Mouse (Mus musculus) thymus, adult 2 months (tissue): ENCODE measurements around the gene Prdx6b. TPM values are rescaled to one million over a fixed set of nuclear protein-coding genes. Genes with fewer than 3 reads are reported as not detected.

ENCODE experiments used
- DNase-seq: peaks from one replicate; pipeline ENCODE4 v3.0.0; 2021
- H3K27ac ChIP-seq: fragments of 200-500 bp; 2 replicates; pipeline ENCODE4 v1.5.1; 2012; ENCODE audit warnings: low read length, control low read depth; ENCODE audit not compliant: control insufficient read depth, insufficient read depth
- H3K27me3 ChIP-seq: fragments of 200-500 bp; 2 replicates; pipeline ENCODE4 v1.6.1; 2012; ENCODE audit warnings: mild to moderate bottlenecking, low read length, moderate library complexity, mixed read lengths; ENCODE audit not compliant: control insufficient read depth, insufficient read depth
- H3K36me3 ChIP-seq: fragments of 200-500 bp; 2 replicates; pipeline ENCODE4 v1.6.1; 2012; ENCODE audit warnings: mild to moderate bottlenecking, low read length, moderate library complexity; ENCODE audit not compliant: control insufficient read depth, insufficient read depth
- H3K4me1 ChIP-seq: fragments of 200-500 bp; replicated peaks from 2 replicates; pipeline ENCODE4 v1.6.1; 2012; ENCODE audit warnings: low read length; ENCODE audit not compliant: control insufficient read depth, insufficient read depth
- H3K4me3 ChIP-seq: fragments of 200-500 bp; 2 replicates; pipeline ENCODE4 v1.5.1; 2012; ENCODE audit warnings: mild to moderate bottlenecking, low read length, control low read depth, moderate library complexity; ENCODE audit not compliant: control insufficient read depth, insufficient read depth
- CTCF ChIP-seq: fragments of 200-500 bp; IDR thresholded peaks from 2 replicates; pipeline ENCODE4 v1.5.1; 2012; ENCODE audit warnings: mild to moderate bottlenecking, control low read depth, low read length, moderate library complexity, borderline replicate concordance; ENCODE audit not compliant: control insufficient read depth, poor library complexity, insufficient read depth; ENCODE audit errors: extremely low read depth
- POLR2A ChIP-seq: fragments of 200-500 bp; IDR thresholded peaks from 2 replicates; pipeline ENCODE4 v1.6.1; 2012; ENCODE audit warnings: mild to moderate bottlenecking, low read length, control low read depth, moderate library complexity; ENCODE audit not compliant: control insufficient read depth, poor library complexity, insufficient read depth; ENCODE audit errors: extremely low read depth
- WGBS: fragments of 180-500 bp; shearing (Covaris S2); methylation state at CpG from one replicate; pipeline ENCODE4 v1.1.7; 2018; 5-methylcytosine and 5-hydroxymethylcytosine counted together
- polyA plus RNA-seq: library from polyadenylated mRNA; depleted of rRNA; stranded (reverse); fragments of >200 nt; gene quantifications from 2 replicates; pipeline ENCODE4 v1.2.3, GENCODE M21; 2012; rRNA removed

Prdx6b gene
- polyA plus RNA-seq, 1 experiment, result not detected

GRCm38 (mm10) chr2:80315242-80316161 lies 23.2 kb downstream of the Prdx6b start, which contains the start of gene Dnajc10:
Gene Dnajc10, plus strand, starts transcription at chr2:80315466.
- H3K27me3 ChIP-seq, result no peaks in the 10 kb centered on the region
- H3K27ac ChIP-seq, result no peak within 1 kb of the TSS; the same call in none of the 2 replicates
- H3K36me3 ChIP-seq, result 0 out of 2 replicates have a peak, but pooled peaks cover 3% of the 10 kb centered on the region
- peak within 1 kb of the TSS; percentile 88 for H3K4me3 ChIP-seq
- no peaks in the 10 kb centered on the region for H3K4me1 ChIP-seq
- WGBS, result under 1% methylated on average over 72 of the region's 72 CpGs
- peak; percentile 89 for DNase-seq
- TF ChIP-seq CTCF, result no peak
- peak; percentile 81 for TF ChIP-seq POLR2A

DNA sequence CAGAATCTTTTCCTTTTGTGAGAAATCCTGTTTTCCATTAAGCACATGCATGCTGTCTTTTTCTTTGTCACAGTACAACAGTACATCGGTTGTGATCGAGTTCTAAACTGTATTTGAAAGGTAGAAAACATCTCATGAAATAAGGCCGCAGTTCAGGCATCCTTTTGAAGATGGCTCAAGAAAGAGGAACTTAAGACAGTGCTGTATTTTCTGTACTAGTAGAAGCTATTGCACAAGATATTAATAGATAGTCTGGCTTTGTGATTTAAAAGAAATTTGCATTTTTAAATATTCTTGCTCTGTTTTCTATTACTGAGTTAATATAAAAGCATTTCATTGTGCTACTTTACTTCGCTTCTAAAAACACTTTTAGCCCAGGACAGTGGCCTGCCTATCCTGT lies 30.6 kb downstream of the Prdx6b start:
- H3K4me3 ChIP-seq, result no peak overlapping the region
- no peaks in the 10 kb centered on the region for H3K27me3 ChIP-seq
- 96% methylated on average over 4 of the region's 4 CpGs for WGBS
- no peak for TF ChIP-seq POLR2A
- TF ChIP-seq CTCF, result no peak
- no peak overlapping the region for H3K27ac ChIP-seq
- peaks cover 41% of the 10 kb centered on the region for H3K36me3 ChIP-seq
- no peaks in the 10 kb centered on the region for H3K4me1 ChIP-seq
- no peak for DNase-seq

DNA sequence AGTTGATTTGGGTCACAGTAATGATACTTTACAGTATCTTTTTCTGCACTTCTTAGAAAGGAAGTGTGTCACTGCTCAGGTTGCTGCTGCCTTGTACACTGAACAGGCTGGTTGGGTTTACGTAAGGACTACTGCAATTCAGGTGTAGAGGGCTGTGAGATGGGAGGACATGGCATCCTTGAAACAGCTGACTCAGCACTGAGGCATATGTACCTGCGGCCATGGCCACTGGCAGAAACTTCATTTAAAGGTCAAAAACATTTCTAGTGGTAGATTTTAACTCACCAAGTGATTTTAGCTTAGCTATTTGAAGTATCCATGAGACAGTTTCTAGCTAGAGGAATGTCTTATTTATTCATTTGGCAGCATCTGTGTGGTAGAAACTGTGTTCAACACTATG lies 33.5 kb downstream of the Prdx6b start:
- peaks cover 52% of the 10 kb centered on the region for H3K36me3 ChIP-seq
- TF ChIP-seq POLR2A (no peak), CTCF (no peak)
- H3K27ac ChIP-seq, result no peak overlapping the region
- no peaks in the 10 kb centered on the region for H3K27me3 ChIP-seq
- DNase-seq, result no peak
- H3K4me1 ChIP-seq, result no peaks in the 10 kb centered on the region
- 94% methylated on average over 2 of the region's 2 CpGs for WGBS
- no peak overlapping the region for H3K4me3 ChIP-seq

- H3K27me3 ChIP-seq, result no peaks in the 10 kb centered on the region
- H3K4me1 ChIP-seq, result no peaks in the 10 kb centered on the region
- H3K27ac ChIP-seq, result no peak overlapping the region
- no peak overlapping the region for H3K4me3 ChIP-seq
- no peak for DNase-seq
- 96% methylated on average over 6 of the region's 6 CpGs for WGBS
- no peak for TF ChIP-seq CTCF
- no peak for TF ChIP-seq POLR2A
- peaks cover 45% of the 10 kb centered on the region for H3K36me3 ChIP-seq
These were observed 35.0 kb downstream of the Prdx6b start for GRCm38 (mm10) chr2:80327272-80327671.

GRCm38 (mm10) chr2:80328961-80329653 lies 36.8 kb downstream of the Prdx6b start:
- WGBS, result 97% methylated on average over 7 of the region's 7 CpGs

GRCm38 (mm10) chr2:80340537-80340936 lies 48.3 kb downstream of the Prdx6b start:
- DNase-seq, result no peak
- WGBS, result over 99% methylated on average over 9 of the region's 9 CpGs

More at GRCm38 (mm10) chr2:80328961-80329653, 36.8 kb downstream of the Prdx6b start:
- Histone ChIP-seq H3K27me3 (no peaks in the 10 kb centered on the region), H3K27ac (no peak overlapping the region), H3K4me1 (no peaks in the 10 kb centered on the region), H3K4me3 (no peak overlapping the region), H3K36me3 (peaks cover 51% of the 10 kb centered on the region)
- TF ChIP-seq CTCF (no peak), POLR2A (no peak)
- DNase-seq, result no peak

More at GRCm38 (mm10) chr2:80340537-80340936, 48.3 kb downstream of the Prdx6b start:
- TF ChIP-seq POLR2A, result no peak
- TF ChIP-seq CTCF, result no peak
- no peak overlapping the region for H3K27ac ChIP-seq
- no peaks in the 10 kb centered on the region for H3K4me1 ChIP-seq
- H3K4me3 ChIP-seq, result no peak overlapping the region
- H3K27me3 ChIP-seq, result no peaks in the 10 kb centered on the region
- peaks cover 78% of the 10 kb centered on the region for H3K36me3 ChIP-seq

Other genes starting within 250 kb of the Prdx6b start
- 1.0 and 1.1 TPM in 2 replicates for gene Pde1a, start 163.0 kb upstream of the Prdx6b start, polyA plus RNA-seq
- gene Dnajc10, start 23.0 kb downstream of the Prdx6b start, polyA plus RNA-seq, result 23.4 and 23.6 TPM in 2 replicates
- 0.22 and 0.32 TPM in 2 replicates for gene Frzb, start 155.2 kb downstream of the Prdx6b start, polyA plus RNA-seq